Mouse (Mus musculus): ENCODE data around the gene Park7. TPM values are rescaled to one million over a fixed set of nuclear protein-coding genes. Genes with fewer than 3 reads are reported as not detected.

The Park7 gene
- polyA plus RNA-seq, 1 experiment from 2014 or later: 414 TPM

DNA sequence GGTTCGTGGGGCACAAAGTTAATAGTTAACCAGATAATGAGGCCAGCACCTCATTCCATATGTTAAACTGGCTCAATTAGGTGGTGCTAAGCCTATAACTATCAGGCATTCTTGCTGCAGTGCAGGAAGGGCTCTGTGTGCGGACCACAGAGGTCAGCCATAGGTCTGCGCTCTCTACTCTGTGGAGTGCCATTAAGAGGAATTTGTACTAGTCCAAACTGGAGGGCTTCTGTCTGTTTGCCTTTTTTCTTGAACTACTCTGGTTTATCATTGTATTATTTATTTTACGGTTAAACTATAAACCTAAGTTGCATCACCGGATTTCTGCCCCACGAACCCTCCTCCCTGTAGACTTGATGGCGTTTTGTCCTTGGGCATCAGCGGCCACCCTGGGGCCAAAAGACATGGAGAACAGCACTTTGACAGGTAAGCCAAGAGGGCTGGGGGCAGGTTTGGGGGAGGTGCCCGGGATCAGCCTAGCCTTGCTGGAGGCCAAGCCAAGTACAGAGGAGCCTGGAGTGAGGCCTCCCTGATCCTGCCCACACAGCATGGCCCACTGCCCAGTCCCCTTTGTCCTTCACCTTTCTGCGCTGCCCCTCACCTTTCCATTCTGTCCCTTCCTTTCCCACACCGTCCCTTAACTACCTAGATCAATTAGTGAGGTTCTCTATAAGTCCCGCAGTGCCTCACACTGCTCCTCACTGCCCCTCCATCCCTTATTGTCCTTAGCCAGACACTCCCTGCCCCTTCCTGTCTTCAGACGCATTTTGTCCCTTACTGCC is 60.4 kb downstream of the Park7 start, which contains the start of gene Errfi1:
Gene Errfi1, plus strand, starts transcription at position 240 of the 782 bp plus-strand sequence.
- H3K27ac ChIP-seq: peak within 1 kb of the TSS; percentile 98; the same call in 1 of the 2 replicates
- H3K4me3 ChIP-seq: peak within 1 kb of the TSS; percentile 82
- peak within 1 kb of the TSS; percentile 72 for H3K4me2 ChIP-seq
- H3K9ac ChIP-seq: peak within 1 kb of the TSS; percentile 58
- 0 out of 2 replicates have a peak, but pooled peaks cover 3% of the 10 kb centered on the region for H3K27me3 ChIP-seq
- H3K4me1 ChIP-seq: peaks cover 20% of the 10 kb centered on the region
- no peaks in the 10 kb centered on the region for H3K36me3 ChIP-seq (ENCODE audit: poor library complexity, severe bottlenecking)
- H3K9me3 ChIP-seq (replicated peaks): no peaks in the 10 kb centered on the region
- no peak for ATAC-seq
- WGBS: 52% methylated on average over 13 of the region's 13 CpGs

- H3K4me2 ChIP-seq: no peak overlapping the region
- WGBS: 63% methylated on average over 4 of the region's 4 CpGs
- H3K4me3 ChIP-seq: no peak overlapping the region
- H3K27me3 ChIP-seq: peaks cover 8% of the 10 kb centered on the region; the same call in 1 of the 2 replicates
- H3K36me3 ChIP-seq (ENCODE audit: poor library complexity, severe bottlenecking): no peaks in the 10 kb centered on the region
- ATAC-seq: no peak
- H3K4me1 ChIP-seq: peaks cover 24% of the 10 kb centered on the region
- no peak overlapping the region for H3K27ac ChIP-seq
- no peak overlapping the region for H3K9ac ChIP-seq
- H3K9me3 ChIP-seq (replicated peaks): no peaks in the 10 kb centered on the region
Observed at GRCm38 (mm10) chr4:150852479-150852878, 61.8 kb downstream of the Park7 start.

DNA sequence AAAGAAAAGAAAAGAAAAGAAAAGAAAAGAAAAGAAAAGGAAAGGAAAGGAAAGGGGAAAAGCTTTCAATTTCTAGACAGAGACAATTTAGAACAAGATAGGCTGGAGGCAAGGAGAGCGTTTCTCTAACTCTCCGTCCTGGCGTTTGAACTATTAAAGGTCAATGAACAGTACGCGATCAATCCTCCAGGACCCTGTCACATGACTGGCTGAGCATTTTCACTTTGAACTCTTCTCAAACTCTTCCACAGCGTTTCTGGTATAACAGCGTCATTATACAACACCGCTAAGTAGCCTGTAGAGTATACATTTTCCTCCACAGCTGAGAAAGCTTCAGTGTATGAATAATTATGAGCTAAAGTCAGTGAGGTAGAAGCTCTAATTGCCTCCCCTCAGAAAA is 62.2 kb downstream of the Park7 start:
- Histone ChIP-seq H3K4me2 (no peak overlapping the region), H3K27me3 (peaks cover 8% of the 10 kb centered on the region; the same call in 1 of the 2 replicates)

DNA sequence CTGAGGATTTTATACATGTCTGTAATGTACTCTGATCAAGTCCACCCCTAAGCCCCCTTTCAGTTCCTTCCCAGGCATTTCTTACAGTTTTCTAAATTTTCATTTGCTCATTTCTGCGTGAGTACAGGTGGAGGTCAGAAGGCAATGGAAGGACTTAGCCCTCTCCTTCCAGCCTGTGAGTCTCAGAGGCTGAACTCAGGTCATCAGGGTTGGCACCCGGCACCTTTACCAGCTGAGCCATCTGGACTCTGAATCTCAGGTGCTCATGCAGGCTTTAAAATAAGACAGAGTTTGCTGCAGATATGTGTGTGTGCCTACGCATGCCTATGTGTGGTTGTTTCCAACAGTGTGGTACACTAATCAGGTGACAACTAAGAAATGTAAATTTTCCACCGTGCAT is 63.3 kb downstream of the Park7 start:
- peaks cover 25% of the 10 kb centered on the region for H3K4me1 ChIP-seq
- no peak overlapping the region for H3K4me3 ChIP-seq
- 93% methylated on average over 4 of the region's 4 CpGs for WGBS
- no peak overlapping the region for H3K4me2 ChIP-seq
- H3K27me3 ChIP-seq: peaks cover 8% of the 10 kb centered on the region; the same call in 1 of the 2 replicates
- H3K9ac ChIP-seq: no peak overlapping the region
- H3K36me3 ChIP-seq (ENCODE audit: poor library complexity, severe bottlenecking): no peaks in the 10 kb centered on the region
- no peaks in the 10 kb centered on the region for H3K9me3 ChIP-seq (replicated peaks)
- no peak overlapping the region for H3K27ac ChIP-seq
- no peak for ATAC-seq

More for the DNA sequence above, 62.2 kb downstream of the Park7 start:
- no peak for ATAC-seq
- Histone ChIP-seq H3K9ac (no peak overlapping the region), H3K27ac (no peak overlapping the region), H3K9me3 (replicated peaks) (no peaks in the 10 kb centered on the region), H3K4me1 (peaks cover 22% of the 10 kb centered on the region), H3K36me3 (ENCODE audit: poor library complexity, severe bottlenecking) (no peaks in the 10 kb centered on the region), H3K4me3 (no peak overlapping the region)
- WGBS: 57% methylated on average over 8 of the region's 8 CpGs

DNA sequence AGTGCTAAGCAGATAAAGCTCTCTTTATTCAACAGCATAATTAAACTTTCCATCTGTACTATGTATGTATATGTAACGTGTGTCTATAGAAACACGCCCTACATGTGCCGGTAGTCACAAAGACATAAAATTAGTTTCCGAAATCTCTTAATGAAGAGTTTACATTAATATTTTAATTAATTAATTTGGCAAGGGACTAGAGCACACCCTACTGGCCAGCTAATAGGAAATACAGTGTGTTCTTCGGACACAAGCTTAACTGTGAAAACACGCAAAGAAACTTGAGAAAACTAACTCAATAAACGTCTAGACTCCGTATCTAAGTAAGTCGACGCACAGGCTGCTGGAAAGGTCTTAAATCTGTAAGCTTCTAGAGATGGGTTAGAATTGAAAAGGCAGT is 64.3 kb downstream of the Park7 start:
- no peaks in the 10 kb centered on the region for H3K36me3 ChIP-seq (ENCODE audit: poor library complexity, severe bottlenecking)
- no peaks in the 10 kb centered on the region for H3K9me3 ChIP-seq (replicated peaks)
- ATAC-seq: no peak
- WGBS: 64% methylated on average over 10 of the region's 10 CpGs
- H3K4me2 ChIP-seq: no peak overlapping the region
- no peak overlapping the region for H3K4me3 ChIP-seq
- no peak overlapping the region for H3K27ac ChIP-seq
- H3K4me1 ChIP-seq: peaks cover 22% of the 10 kb centered on the region
- no peak overlapping the region for H3K9ac ChIP-seq
- H3K27me3 ChIP-seq: peaks cover 8% of the 10 kb centered on the region; the same call in 1 of the 2 replicates

Other genes with a start within 250 kb of the Park7 start
- 13.7 TPM in 2 replicates for gene Errfi1, start 60.5 kb downstream of the Park7 start, polyA plus RNA-seq (2015; fragmentation: Nextera tagmentation; extraction: Ambion mirVana)
- gene Tnfrsf9, start 125 bp upstream of the Park7 start, polyA plus RNA-seq (2015; fragmentation: Nextera tagmentation; extraction: Ambion mirVana): 0.13 and 0.16 TPM in 2 replicates
- not detected in 2 replicates for gene Uts2, start 82.7 kb upstream of the Park7 start, polyA plus RNA-seq (2015; fragmentation: Nextera tagmentation; extraction: Ambion mirVana)
- gene Per3, start 130.2 kb upstream of the Park7 start, polyA plus RNA-seq (2015; fragmentation: Nextera tagmentation; extraction: Ambion mirVana): 3.5 and 4.0 TPM in 2 replicates
- gene Vamp3, start 143.5 kb upstream of the Park7 start, polyA plus RNA-seq (2015; fragmentation: Nextera tagmentation; extraction: Ambion mirVana): 77.3 and 80.1 TPM in 2 replicates
- gene Gm13090, start 175.1 kb upstream of the Park7 start, polyA plus RNA-seq (2015; fragmentation: Nextera tagmentation; extraction: Ambion mirVana): 0.33 TPM in 1 of 2 replicates, not detected in the other